Mouse (Mus musculus): ENCODE results near the gene Cish.

- TF ChIP-seq POLR2A (IDR thresholded peaks at IDR 0.05; ENCODE audit: insufficient read depth, low read depth, low read length) (no peak), CTCF (IDR thresholded peaks at IDR 0.05; ENCODE audit: insufficient read depth, low read depth, low read length) (no peak)
These were observed 40.6 kb downstream of the Cish start for GRCm38 (mm10) chr9:107336386-107336785.
